Mouse (Mus musculus) heart, embryonic 16.5 days (tissue): ENCODE data around the gene Thpo. TPM values are rescaled to one million over a fixed set of nuclear protein-coding genes. Genes with fewer than 3 reads are reported as not detected.

ENCODE experiments used
- ATAC-seq: fragments of 200-750 bp; cut with Nextera tagmentation; replicated peaks from 2 replicates; pipeline ENCODE4 v1.8.0; 2017; ENCODE audit warnings: moderate number of reproducible peaks; ENCODE audit not compliant: insufficient read depth, low FRiP score; ENCODE audit errors: extremely low read depth
- H3K27ac ChIP-seq: fragments of 300-500 bp; sonication (generic); 2 replicates; pipeline ENCODE4 v1.5.1; 2014; ENCODE audit warnings: mild to moderate bottlenecking, low read length, control low read depth, moderate library complexity
- H3K27me3 ChIP-seq: fragments of 300-500 bp; sonication (generic); 2 replicates; pipeline ENCODE4 v1.6.1; 2014; ENCODE audit warnings: low read length, mixed read lengths; ENCODE audit not compliant: control insufficient read depth, insufficient read depth
- H3K36me3 ChIP-seq: fragments of 300-500 bp; sonication (generic); 2 replicates; pipeline ENCODE4 v1.6.1; 2014; ENCODE audit not compliant: control insufficient read depth, insufficient read depth
- H3K4me1 ChIP-seq: fragments of 300-500 bp; sonication (generic); 2 replicates; pipeline ENCODE4 v1.6.1; 2014; ENCODE audit warnings: low read length, mixed read lengths; ENCODE audit not compliant: control insufficient read depth, insufficient read depth
- H3K4me2 ChIP-seq: fragments of 300-500 bp; sonication (generic); 2 replicates; pipeline ENCODE4 v1.6.1; 2014; ENCODE audit warnings: low read depth, mild to moderate bottlenecking, control low read depth, low read length
- H3K4me3 ChIP-seq: fragments of 300-500 bp; sonication (generic); 2 replicates; pipeline ENCODE4 v1.5.1; 2014; ENCODE audit warnings: mild to moderate bottlenecking, control low read depth, low read length
- H3K9ac ChIP-seq: fragments of 300-500 bp; sonication (generic); 2 replicates; pipeline ENCODE4 v1.6.1; 2014; ENCODE audit warnings: low read length, control low read depth
- H3K9me3 ChIP-seq: fragments of 300-500 bp; sonication (generic); replicated peaks from 2 replicates; pipeline ENCODE4 v1.6.1; 2016; ENCODE audit warnings: low read length; ENCODE audit not compliant: control insufficient read depth
- WGBS: fragments of 180-500 bp; shearing (Covaris S2); extraction: QIAGEN DNeasy Blood & Tissue Kit; methylation state at CpG from one replicate; pipeline ENCODE4 v1.1.7; 2014; 5-methylcytosine and 5-hydroxymethylcytosine counted together
- polyA plus RNA-seq: library from polyadenylated mRNA; unstranded; fragments of >200 nt; fragmentation: Nextera tagmentation; extraction: Ambion mirVana; gene quantifications from 2 replicates; pipeline ENCODE4 v1.2.1, GENCODE M21; 2015

Thpo gene
- polyA plus RNA-seq, 1 experiment from 2014 or later, result 0.34 TPM

DNA sequence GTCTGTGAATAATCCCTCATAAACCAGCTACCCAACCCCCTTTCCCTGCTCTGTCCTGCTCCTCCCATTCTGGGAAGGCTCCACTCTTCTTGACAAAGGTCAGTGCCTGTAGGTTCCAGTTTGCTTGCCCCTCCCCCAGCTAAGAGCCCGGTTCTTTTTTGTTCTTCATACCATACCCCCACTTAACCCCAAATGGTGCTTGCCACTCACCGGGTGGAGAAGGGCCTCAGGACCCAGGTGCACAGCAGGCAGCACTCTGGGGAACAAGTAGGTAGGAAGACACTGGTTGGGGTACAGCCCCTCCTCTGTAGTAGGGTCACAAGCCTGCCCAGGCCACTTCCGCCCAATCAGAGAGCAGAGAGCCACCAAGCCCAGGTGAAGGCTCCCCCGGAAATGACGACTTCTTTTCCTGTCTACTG is 4.0 kb downstream of the Thpo start:
- Histone ChIP-seq H3K4me3 (no peak overlapping the region), H3K27me3 (peaks cover 33% of the 10 kb centered on the region), H3K27ac (no peak overlapping the region), H3K4me2 (no peak overlapping the region), H3K36me3 (no peaks in the 10 kb centered on the region), H3K9ac (no peak overlapping the region), H3K9me3 (no peaks in the 10 kb centered on the region), H3K4me1 (peaks cover 6% of the 10 kb centered on the region)
- ATAC-seq, result no peak
- 32% methylated on average over 5 of the region's 5 CpGs for WGBS

DNA sequence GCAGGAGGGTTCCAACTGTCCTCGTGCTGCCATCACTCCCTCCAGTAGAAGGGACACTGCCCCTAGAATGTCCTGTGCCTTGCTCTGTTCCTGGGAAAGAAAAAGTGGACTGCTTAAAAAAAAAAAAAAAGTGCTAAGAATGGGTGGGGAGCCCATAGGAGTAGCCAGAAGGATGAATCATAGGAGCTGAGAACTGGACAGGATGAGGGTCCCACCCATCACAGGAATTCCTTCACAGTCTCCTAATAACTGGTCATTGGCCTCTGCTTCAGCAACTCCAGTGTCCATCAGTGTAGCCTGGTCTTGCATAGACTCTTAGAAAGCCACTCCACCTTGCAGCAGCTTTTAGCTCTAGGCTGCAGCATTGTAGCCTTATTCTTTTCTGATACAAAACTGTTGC is 7.9 kb downstream of the Thpo start:
- Histone ChIP-seq H3K36me3 (peaks cover 7% of the 10 kb centered on the region), H3K27me3 (peaks cover 6% of the 10 kb centered on the region), H3K9me3 (no peaks in the 10 kb centered on the region), H3K4me2 (no peak overlapping the region), H3K9ac (no peak overlapping the region), H3K4me3 (no peak overlapping the region), H3K4me1 (no peaks in the 10 kb centered on the region), H3K27ac (no peak overlapping the region)
- WGBS, result 57% methylated on average over 1 of the region's 1 CpGs
- no peak for ATAC-seq

DNA sequence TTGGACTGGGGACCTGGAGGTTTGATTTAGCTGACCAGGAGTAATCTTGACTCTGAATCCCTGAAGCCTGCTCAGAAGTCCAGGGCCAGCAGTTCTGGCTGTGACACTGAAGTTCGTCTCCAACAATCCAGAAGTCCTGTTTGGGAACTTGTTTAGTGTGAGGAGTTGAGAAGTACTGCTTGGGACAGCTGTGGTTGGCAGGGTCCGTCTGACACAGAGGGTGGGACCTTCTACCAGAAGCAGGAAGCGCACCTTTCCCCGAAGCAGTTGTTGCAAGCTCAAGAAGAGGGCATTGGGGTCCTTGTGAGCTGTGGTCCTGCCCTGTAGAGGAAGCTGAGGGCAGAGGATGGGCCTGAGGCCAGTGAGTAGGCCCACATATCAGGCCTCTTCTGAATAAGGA is 8.6 kb downstream of the Thpo start:
- Histone ChIP-seq H3K9me3 (no peaks in the 10 kb centered on the region), H3K36me3 (peaks cover 7% of the 10 kb centered on the region), H3K4me1 (no peaks in the 10 kb centered on the region), H3K4me3 (no peak overlapping the region), H3K4me2 (no peak overlapping the region), H3K9ac (no peak overlapping the region), H3K27me3 (peaks cover 6% of the 10 kb centered on the region), H3K27ac (no peak overlapping the region)
- no peak for ATAC-seq
- 76% methylated on average over 4 of the region's 4 CpGs for WGBS

DNA sequence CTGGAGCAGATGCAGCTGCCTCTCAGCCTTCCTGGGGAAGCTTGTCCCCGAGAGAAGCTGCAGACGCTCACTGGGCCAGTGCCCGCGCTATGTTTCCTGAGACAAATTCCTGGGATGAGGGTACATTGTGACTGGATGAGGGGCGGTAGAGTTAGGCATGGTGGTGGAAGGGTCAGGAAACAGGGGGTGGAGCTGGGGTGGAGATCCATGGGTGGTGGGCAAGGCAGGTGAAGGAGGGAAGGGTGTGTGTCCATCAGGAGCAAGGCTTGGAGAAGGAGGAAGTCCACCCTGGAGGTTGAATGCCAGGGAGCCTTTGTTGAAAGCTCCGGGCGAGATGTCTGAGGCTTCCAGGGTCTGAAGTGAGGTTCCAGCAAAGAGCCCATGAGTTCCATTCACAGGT is 9.0 kb downstream of the Thpo start:
- Histone ChIP-seq H3K4me2 (no peak overlapping the region), H3K36me3 (peaks cover 7% of the 10 kb centered on the region), H3K9me3 (no peaks in the 10 kb centered on the region), H3K4me1 (no peaks in the 10 kb centered on the region), H3K27me3 (peaks cover 2% of the 10 kb centered on the region), H3K4me3 (no peak overlapping the region), H3K9ac (no peak overlapping the region), H3K27ac (no peak overlapping the region)
- ATAC-seq, result no peak
- WGBS, result 75% methylated on average over 7 of the region's 7 CpGs

DNA sequence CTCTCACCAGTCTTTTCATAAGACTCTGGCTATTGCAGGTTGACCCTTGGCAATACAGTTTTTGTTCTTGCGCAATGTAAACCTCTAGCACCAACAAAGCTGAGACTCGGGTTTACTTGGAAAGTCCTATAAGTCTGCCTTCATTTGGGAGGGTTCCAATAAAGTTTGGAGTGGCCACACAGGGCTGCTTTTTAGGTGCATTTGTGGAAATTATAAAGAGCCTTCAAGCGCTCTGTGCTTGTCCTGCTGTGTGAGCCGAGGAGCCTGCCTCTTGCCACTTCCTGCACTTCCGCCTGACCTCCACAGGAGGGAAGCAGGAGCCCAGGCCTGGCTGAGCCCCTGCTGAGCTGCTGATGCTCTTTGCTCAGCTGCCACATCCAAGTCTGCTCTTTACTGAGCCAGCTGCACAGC is 10.0 kb downstream of the Thpo start:
- H3K4me3 ChIP-seq, result no peak overlapping the region
- no peak overlapping the region for H3K27ac ChIP-seq
- ATAC-seq, result no peak; the same call in 1 of the 2 replicates
- H3K4me2 ChIP-seq, result no peak overlapping the region
- no peaks in the 10 kb centered on the region for H3K9me3 ChIP-seq
- H3K4me1 ChIP-seq, result no peaks in the 10 kb centered on the region
- peaks cover 7% of the 10 kb centered on the region for H3K36me3 ChIP-seq
- peaks cover 2% of the 10 kb centered on the region; the same call in 1 of the 2 replicates for H3K27me3 ChIP-seq
- 0 out of 2 replicates have a peak overlapping the region, but pooled peaks have one; percentile 14 for H3K9ac ChIP-seq
- 27% methylated on average over 5 of the region's 5 CpGs for WGBS

DNA sequence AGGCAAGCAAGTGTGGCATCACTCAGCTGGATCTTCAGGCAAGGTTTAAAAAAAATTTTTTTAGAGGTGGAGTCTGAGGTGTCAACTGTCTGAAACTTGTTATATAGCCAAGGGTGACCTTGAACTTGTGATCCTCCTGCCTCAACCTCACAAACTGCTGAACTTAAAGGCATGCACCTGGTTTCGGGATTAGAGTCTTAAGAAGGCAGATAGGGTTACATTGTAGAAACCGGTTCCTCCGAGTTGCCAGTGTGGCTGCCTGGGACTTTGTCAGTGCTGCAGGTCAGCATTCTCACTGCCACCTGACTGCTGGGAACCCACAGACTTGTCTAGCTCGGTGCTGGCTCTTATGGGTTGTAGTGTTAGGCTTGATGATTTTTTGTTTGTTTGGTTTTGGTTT is 11.1 kb downstream of the Thpo start:
- WGBS, result 38% methylated on average over 4 of the region's 4 CpGs
- no peaks in the 10 kb centered on the region for H3K4me1 ChIP-seq
- H3K9me3 ChIP-seq, result no peaks in the 10 kb centered on the region
- peaks cover 7% of the 10 kb centered on the region for H3K36me3 ChIP-seq
- no peak overlapping the region for H3K4me3 ChIP-seq
- H3K4me2 ChIP-seq, result no peak overlapping the region
- ATAC-seq, result no peak
- H3K27ac ChIP-seq, result no peak overlapping the region
- H3K27me3 ChIP-seq, result 0 out of 2 replicates have a peak, but pooled peaks cover 2% of the 10 kb centered on the region
- no peak overlapping the region for H3K9ac ChIP-seq

DNA sequence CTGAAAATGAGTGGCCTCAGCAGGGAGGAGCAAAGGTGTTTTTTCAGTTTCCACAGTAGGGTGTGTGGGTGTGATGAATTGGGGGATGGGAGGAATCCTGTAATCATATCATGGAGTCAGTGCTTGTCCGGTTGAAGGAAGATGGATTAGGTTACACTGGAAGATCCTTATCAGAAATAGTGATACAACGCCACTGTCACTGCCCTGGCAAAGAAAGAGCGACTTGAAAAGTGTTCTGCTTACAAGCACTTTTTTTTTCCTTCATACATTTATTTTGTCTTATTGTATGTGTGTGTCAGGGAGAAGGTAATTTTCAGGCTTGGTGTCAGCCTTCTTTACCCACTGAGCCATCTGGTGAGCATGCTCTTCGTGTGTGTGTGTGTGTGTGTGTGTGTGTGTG is 11.6 kb downstream of the Thpo start:
- 62% methylated on average over 4 of the region's 4 CpGs for WGBS
- H3K9me3 ChIP-seq, result no peaks in the 10 kb centered on the region
- ATAC-seq, result no peak

DNA sequence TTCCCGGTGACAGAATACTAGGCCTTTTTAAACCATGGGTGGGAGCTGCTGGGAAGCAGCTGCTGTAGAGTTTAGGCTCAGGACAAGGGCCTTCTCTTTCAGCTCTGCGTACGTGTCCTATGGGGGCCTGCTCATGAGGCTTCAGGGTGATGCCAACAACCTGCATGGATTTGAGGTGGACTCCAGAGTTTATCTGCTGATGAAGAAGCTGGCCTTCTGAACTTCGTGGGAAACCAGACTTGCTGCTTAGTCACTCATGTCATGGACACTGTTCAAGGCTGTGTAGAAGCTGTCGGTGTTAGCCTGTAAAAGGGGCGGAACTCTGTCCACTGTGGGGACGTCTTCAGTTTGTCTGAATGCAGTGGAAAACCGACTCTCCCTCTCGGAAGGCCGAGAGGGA is 12.5 kb downstream of the Thpo start:
- Histone ChIP-seq H3K27me3 (0 out of 2 replicates have a peak, but pooled peaks cover under 1% of the 10 kb centered on the region), H3K4me2 (no peak overlapping the region), H3K9ac (no peak overlapping the region), H3K36me3 (peaks cover 7% of the 10 kb centered on the region), H3K9me3 (no peaks in the 10 kb centered on the region), H3K4me3 (no peak overlapping the region), H3K4me1 (peaks cover 2% of the 10 kb centered on the region; the same call in 1 of the 2 replicates), H3K27ac (no peak overlapping the region)
- ATAC-seq, result no peak
- WGBS, result 82% methylated on average over 10 of the region's 10 CpGs

More for the DNA sequence above, 11.6 kb downstream of the Thpo start:
- Histone ChIP-seq H3K4me3 (no peak overlapping the region), H3K9ac (no peak overlapping the region), H3K27ac (no peak overlapping the region), H3K4me1 (no peaks in the 10 kb centered on the region), H3K36me3 (peaks cover 7% of the 10 kb centered on the region), H3K27me3 (0 out of 2 replicates have a peak, but pooled peaks cover 2% of the 10 kb centered on the region), H3K4me2 (no peak overlapping the region)

DNA sequence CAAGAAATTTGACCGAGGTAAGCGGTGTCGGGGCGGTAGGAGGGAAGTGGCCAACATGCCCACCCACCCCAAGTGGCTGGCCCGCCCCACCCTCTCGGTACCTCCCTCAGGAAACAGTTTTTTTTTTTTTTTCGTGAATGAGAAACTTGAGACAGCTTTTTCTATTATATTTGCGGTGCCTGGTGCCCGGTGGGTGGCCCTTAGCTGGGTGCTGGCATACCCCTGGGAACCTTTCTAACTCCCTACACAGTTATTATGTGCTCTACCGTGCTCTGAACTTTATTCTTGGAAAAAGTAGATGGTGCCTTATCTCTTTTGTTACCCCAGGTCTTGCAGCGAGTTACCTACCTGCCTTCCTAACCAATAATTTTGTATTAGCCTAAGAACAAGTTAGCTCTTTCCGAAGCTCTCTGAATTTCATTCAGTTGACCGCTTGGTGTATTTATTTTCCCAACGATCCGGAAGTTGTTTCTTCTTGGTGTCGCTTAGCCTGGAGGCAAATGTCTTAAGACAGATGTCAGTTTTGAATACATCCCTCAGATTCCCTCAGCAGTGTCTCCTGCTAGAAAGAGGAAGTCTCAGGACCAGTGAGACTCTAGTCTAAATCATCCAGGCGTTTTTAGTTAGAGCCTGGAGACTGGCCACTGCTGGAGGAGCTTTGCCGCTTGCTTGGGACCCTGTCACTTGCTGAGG is 16.2 kb downstream of the Thpo start:
- H3K4me1 ChIP-seq, result peaks cover 18% of the 10 kb centered on the region
- H3K9me3 ChIP-seq, result no peaks in the 10 kb centered on the region
- peak overlapping the region; percentile 91 for H3K27ac ChIP-seq
- H3K27me3 ChIP-seq, result no peaks in the 10 kb centered on the region
- WGBS, result 2% methylated on average over 18 of the region's 18 CpGs
- peaks cover 7% of the 10 kb centered on the region for H3K36me3 ChIP-seq
- H3K4me2 ChIP-seq, result peak overlapping the region; percentile 88
- peak overlapping the region; percentile 80 for H3K4me3 ChIP-seq
- peak overlapping the region; percentile 80 for H3K9ac ChIP-seq
- ATAC-seq, result peak; percentile 6
